Mouse (Mus musculus): ENCODE data around the gene Klrb1c.

Gene Klrb1c

GRCm38 (mm10) chr6:128789115-128789514 lies at the start of gene Klrb1c:
TSS of gene Klrb1c (minus strand) at chr6:128789215.
- TF ChIP-seq GATA4 (IDR thresholded peaks at IDR 0.05; ENCODE audit: insufficient replicate concordance, low read length): no peak

GRCm38 (mm10) chr6:128837454-128838341 lies 48.7 kb upstream of the Klrb1c start:
- no peak for TF ChIP-seq GATA4 (IDR thresholded peaks at IDR 0.05; ENCODE audit: insufficient replicate concordance, low read length)

- TF ChIP-seq GATA4 (IDR thresholded peaks at IDR 0.05; ENCODE audit: insufficient replicate concordance, low read length): no peak
Observed at GRCm38 (mm10) chr6:128836955-128837334, 47.9 kb upstream of the Klrb1c start.

GRCm38 (mm10) chr6:128836191-128836954 lies 47.4 kb upstream of the Klrb1c start:
- TF ChIP-seq GATA4 (IDR thresholded peaks at IDR 0.05; ENCODE audit: insufficient replicate concordance, low read length): no peak

GRCm38 (mm10) chr6:128835571-128835970 lies 46.6 kb upstream of the Klrb1c start:
- 0 out of 2 replicates have a peak, but pooled peaks have one; percentile 27 for TF ChIP-seq GATA4 (IDR thresholded peaks at IDR 0.05; ENCODE audit: insufficient replicate concordance, low read length)

- no peak for TF ChIP-seq GATA4 (IDR thresholded peaks at IDR 0.05; ENCODE audit: insufficient replicate concordance, low read length)
Observed at GRCm38 (mm10) chr6:128833046-128833445, 44.0 kb upstream of the Klrb1c start.

- TF ChIP-seq GATA4 (IDR thresholded peaks at IDR 0.05; ENCODE audit: insufficient replicate concordance, low read length): no peak
Observed at GRCm38 (mm10) chr6:128829837-128830236, 40.8 kb upstream of the Klrb1c start.

- TF ChIP-seq GATA4 (IDR thresholded peaks at IDR 0.05; ENCODE audit: insufficient replicate concordance, low read length): no peak
Observed at GRCm38 (mm10) chr6:128826781-128827180, 37.8 kb upstream of the Klrb1c start.

GRCm38 (mm10) chr6:128826132-128826531 lies 37.1 kb upstream of the Klrb1c start, which contains the start of the genes Gm44511 and Klrb1b:
TSS of gene Gm44511 (minus strand) at chr6:128826315.
TSS of gene Klrb1b (minus strand) at chr6:128826331.
- no peak for TF ChIP-seq GATA4 (IDR thresholded peaks at IDR 0.05; ENCODE audit: insufficient replicate concordance, low read length)

GRCm38 (mm10) chr6:128818083-128818802 lies 29.2 kb upstream of the Klrb1c start:
- no peak for TF ChIP-seq GATA4 (IDR thresholded peaks at IDR 0.05; ENCODE audit: insufficient replicate concordance, low read length)

- TF ChIP-seq GATA4 (IDR thresholded peaks at IDR 0.05; ENCODE audit: insufficient replicate concordance, low read length): no peak
Observed at GRCm38 (mm10) chr6:128808532-128808931, 19.5 kb upstream of the Klrb1c start.

- TF ChIP-seq GATA4 (IDR thresholded peaks at IDR 0.05; ENCODE audit: insufficient replicate concordance, low read length): no peak
Observed at GRCm38 (mm10) chr6:128807021-128807420, 18.0 kb upstream of the Klrb1c start.

GRCm38 (mm10) chr6:128802999-128803857 lies 14.2 kb upstream of the Klrb1c start:
- no peak for TF ChIP-seq GATA4 (IDR thresholded peaks at IDR 0.05; ENCODE audit: insufficient replicate concordance, low read length)

- no peak for TF ChIP-seq GATA4 (IDR thresholded peaks at IDR 0.05; ENCODE audit: insufficient replicate concordance, low read length)
Observed at GRCm38 (mm10) chr6:128802557-128802956, 13.5 kb upstream of the Klrb1c start.
